Mouse (Mus musculus): ENCODE data around the gene Ank3. TPM values are rescaled to one million over a fixed set of nuclear protein-coding genes. Genes with fewer than 3 reads are reported as not detected.

Ank3 gene
- polyA plus RNA-seq, 1 experiment from 2014 or later, result 38.7 TPM

DNA sequence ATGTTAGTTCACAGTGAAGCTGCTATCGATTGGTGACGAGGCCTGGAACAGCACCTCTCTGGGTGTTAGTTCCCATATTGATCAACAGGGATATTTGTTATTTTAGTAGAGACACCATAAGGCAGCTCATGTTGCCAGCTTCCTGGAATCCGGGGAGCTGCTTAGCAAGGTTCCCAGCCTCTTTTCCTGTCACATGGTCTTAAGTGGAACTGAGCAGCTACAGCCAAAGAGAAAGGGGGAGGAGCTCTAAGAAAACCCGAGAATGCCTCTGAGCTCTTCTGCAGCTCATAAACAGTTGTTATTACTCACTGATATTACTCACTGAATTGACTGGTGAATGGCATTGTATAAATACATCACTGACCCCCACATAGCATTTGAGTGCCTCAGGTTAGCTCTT is 318.3 kb downstream of the Ank3 start:
- Histone ChIP-seq H3K27me3 (no peaks in the 10 kb centered on the region), H3K9ac (no peak overlapping the region), H3K27ac (no peak overlapping the region), H3K36me3 (no peaks in the 10 kb centered on the region), H3K4me2 (replicated peaks) (no peak overlapping the region), H3K4me1 (peaks cover 24% of the 10 kb centered on the region), H3K9me3 (no peaks in the 10 kb centered on the region), H3K4me3 (no peak overlapping the region)
- ATAC-seq (ENCODE audit: insufficient number of reproducible peaks, insufficient read depth, low FRiP score, low TSS enrichment), result no peak
- WGBS, result 65% methylated on average over 4 of the region's 4 CpGs

DNA sequence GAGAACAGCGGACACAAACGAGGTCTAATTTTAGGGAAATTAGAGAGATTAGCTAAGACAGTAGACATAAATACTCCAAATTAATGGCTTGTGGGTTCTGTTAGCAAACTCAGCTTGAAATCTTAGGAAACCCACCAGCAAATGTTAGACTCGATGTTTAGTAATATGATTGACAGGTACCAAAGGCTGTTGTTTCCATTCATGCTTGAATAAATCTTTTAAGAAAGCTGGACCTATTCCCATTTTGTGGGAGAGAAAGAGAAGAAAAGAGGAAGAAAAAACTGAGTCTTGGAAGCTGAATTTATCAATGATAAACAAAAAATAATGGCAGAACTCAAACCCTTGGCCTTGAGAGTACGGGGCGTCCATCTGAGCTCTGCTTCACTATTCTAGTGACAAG is 320.8 kb downstream of the Ank3 start:
- ATAC-seq (ENCODE audit: insufficient number of reproducible peaks, insufficient read depth, low FRiP score, low TSS enrichment), result no peak
- H3K27ac ChIP-seq, result no peak overlapping the region
- H3K4me3 ChIP-seq, result no peak overlapping the region
- no peak overlapping the region for H3K9ac ChIP-seq
- H3K4me1 ChIP-seq, result peaks cover 24% of the 10 kb centered on the region
- no peaks in the 10 kb centered on the region for H3K36me3 ChIP-seq
- no peak overlapping the region for H3K4me2 ChIP-seq (replicated peaks)
- WGBS, result 69% methylated on average over 5 of the region's 5 CpGs
- no peaks in the 10 kb centered on the region for H3K9me3 ChIP-seq
- no peaks in the 10 kb centered on the region for H3K27me3 ChIP-seq

DNA sequence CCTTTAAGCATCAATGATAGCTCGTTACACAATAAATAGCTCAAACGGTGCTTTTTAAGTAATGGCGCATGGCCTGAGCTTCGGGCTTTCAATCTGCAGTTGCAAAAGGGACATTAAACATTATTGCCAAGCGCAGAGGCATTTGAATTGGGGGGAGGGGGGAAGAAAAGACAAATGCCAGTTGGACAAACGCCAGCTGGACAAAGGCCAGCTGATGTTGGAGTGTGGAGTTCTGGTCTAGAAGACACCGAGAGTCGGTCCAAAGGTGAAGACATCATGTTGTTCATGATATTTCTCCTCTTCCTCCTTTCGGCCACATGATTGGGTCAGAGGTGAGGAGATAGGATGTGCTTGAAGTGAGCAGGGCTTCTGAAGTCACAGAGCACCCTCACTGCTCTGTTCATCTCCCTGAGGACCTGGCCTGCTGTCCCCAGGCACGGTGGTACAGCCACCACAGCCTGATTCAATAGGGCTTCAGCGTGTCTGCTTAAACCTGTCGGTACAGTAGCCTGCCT is 321.4 kb downstream of the Ank3 start:
- ATAC-seq (ENCODE audit: insufficient number of reproducible peaks, insufficient read depth, low FRiP score, low TSS enrichment), result no peak
- 70% methylated on average over 12 of the region's 12 CpGs for WGBS
- no peaks in the 10 kb centered on the region for H3K9me3 ChIP-seq
- H3K27ac ChIP-seq, result no peak overlapping the region
- no peaks in the 10 kb centered on the region for H3K36me3 ChIP-seq
- H3K9ac ChIP-seq, result no peak overlapping the region
- peaks cover 24% of the 10 kb centered on the region for H3K4me1 ChIP-seq
- no peak overlapping the region for H3K4me3 ChIP-seq
- no peak overlapping the region for H3K4me2 ChIP-seq (replicated peaks)
- H3K27me3 ChIP-seq, result no peaks in the 10 kb centered on the region

GRCm38 (mm10) chr10:69720452-69720851 is 321.9 kb downstream of the Ank3 start:
- no peak overlapping the region for H3K9ac ChIP-seq
- no peaks in the 10 kb centered on the region for H3K9me3 ChIP-seq
- WGBS, result 54% methylated on average over 10 of the region's 10 CpGs
- H3K4me3 ChIP-seq, result no peak overlapping the region
- H3K4me2 ChIP-seq (replicated peaks), result no peak overlapping the region
- H3K27me3 ChIP-seq, result no peaks in the 10 kb centered on the region
- H3K27ac ChIP-seq, result no peak overlapping the region
- H3K36me3 ChIP-seq, result no peaks in the 10 kb centered on the region
- no peak for ATAC-seq (ENCODE audit: insufficient number of reproducible peaks, insufficient read depth, low FRiP score, low TSS enrichment)
- peaks cover 24% of the 10 kb centered on the region for H3K4me1 ChIP-seq

GRCm38 (mm10) chr10:69720899-69721490 is 322.4 kb downstream of the Ank3 start:
- Histone ChIP-seq H3K4me1 (peaks cover 24% of the 10 kb centered on the region), H3K27ac (no peak overlapping the region), H3K4me3 (no peak overlapping the region), H3K36me3 (no peaks in the 10 kb centered on the region), H3K9ac (no peak overlapping the region), H3K4me2 (replicated peaks) (no peak overlapping the region), H3K27me3 (no peaks in the 10 kb centered on the region), H3K9me3 (no peaks in the 10 kb centered on the region)
- no peak for ATAC-seq (ENCODE audit: insufficient number of reproducible peaks, insufficient read depth, low FRiP score, low TSS enrichment)
- 75% methylated on average over 6 of the region's 6 CpGs for WGBS

- H3K4me1 ChIP-seq, result peaks cover 20% of the 10 kb centered on the region
- H3K36me3 ChIP-seq, result no peaks in the 10 kb centered on the region
- H3K9me3 ChIP-seq, result no peaks in the 10 kb centered on the region
- no peak overlapping the region for H3K27ac ChIP-seq
- H3K4me3 ChIP-seq, result no peak overlapping the region
- ATAC-seq (ENCODE audit: insufficient number of reproducible peaks, insufficient read depth, low FRiP score, low TSS enrichment), result no peak
- no peak overlapping the region for H3K4me2 ChIP-seq (replicated peaks)
- no peak overlapping the region for H3K9ac ChIP-seq
- H3K27me3 ChIP-seq, result no peaks in the 10 kb centered on the region
- WGBS, result 94% methylated on average over 4 of the region's 4 CpGs
These were observed 325.6 kb downstream of the Ank3 start for GRCm38 (mm10) chr10:69724159-69724558.

GRCm38 (mm10) chr10:69725078-69725477 is 326.5 kb downstream of the Ank3 start:
- no peak overlapping the region for H3K27ac ChIP-seq

GRCm38 (mm10) chr10:69726265-69726664 is 327.7 kb downstream of the Ank3 start:
- Histone ChIP-seq H3K4me1 (peaks cover 12% of the 10 kb centered on the region), H3K4me3 (no peak overlapping the region), H3K4me2 (replicated peaks) (no peak overlapping the region), H3K27me3 (no peaks in the 10 kb centered on the region), H3K27ac (no peak overlapping the region), H3K9me3 (no peaks in the 10 kb centered on the region), H3K36me3 (no peaks in the 10 kb centered on the region), H3K9ac (no peak overlapping the region)
- WGBS, result 93% methylated on average over 2 of the region's 2 CpGs
- ATAC-seq (ENCODE audit: insufficient number of reproducible peaks, insufficient read depth, low FRiP score, low TSS enrichment), result no peak

More at GRCm38 (mm10) chr10:69725078-69725477, 326.5 kb downstream of the Ank3 start:
- no peak overlapping the region for H3K9ac ChIP-seq
- 78% methylated on average over 14 of the region's 14 CpGs for WGBS
- no peak overlapping the region for H3K4me2 ChIP-seq (replicated peaks)
- peaks cover 13% of the 10 kb centered on the region for H3K4me1 ChIP-seq
- ATAC-seq (ENCODE audit: insufficient number of reproducible peaks, insufficient read depth, low FRiP score, low TSS enrichment), result no peak
- no peaks in the 10 kb centered on the region for H3K27me3 ChIP-seq
- no peaks in the 10 kb centered on the region for H3K36me3 ChIP-seq
- H3K9me3 ChIP-seq, result no peaks in the 10 kb centered on the region
- H3K4me3 ChIP-seq, result no peak overlapping the region

DNA sequence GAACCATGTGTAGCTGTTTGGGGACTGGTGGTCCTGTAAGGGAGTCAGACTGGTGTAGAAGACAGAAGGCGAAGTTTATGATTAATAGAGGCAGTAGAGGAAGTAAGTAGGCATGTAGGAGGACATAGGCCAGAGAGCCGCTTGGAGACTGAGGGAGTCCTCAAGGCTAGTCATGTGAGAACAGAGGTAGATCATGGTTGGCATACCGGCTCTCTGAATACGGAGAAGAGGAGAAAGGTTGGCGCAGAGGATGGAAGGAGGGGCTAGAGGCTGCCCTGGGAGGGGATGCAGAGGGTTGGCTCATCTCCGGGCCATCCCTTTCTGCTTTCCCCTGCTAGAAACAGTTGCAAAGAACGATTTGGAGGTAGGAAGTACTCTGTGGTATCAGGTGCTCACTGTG is 328.2 kb downstream of the Ank3 start:
- H3K4me1 ChIP-seq, result peaks cover 16% of the 10 kb centered on the region
- WGBS, result 85% methylated on average over 7 of the region's 7 CpGs
- no peaks in the 10 kb centered on the region for H3K36me3 ChIP-seq
- H3K4me3 ChIP-seq, result no peak overlapping the region
- no peak overlapping the region for H3K9ac ChIP-seq
- H3K4me2 ChIP-seq (replicated peaks), result no peak overlapping the region
- no peak for ATAC-seq (ENCODE audit: insufficient number of reproducible peaks, insufficient read depth, low FRiP score, low TSS enrichment)
- H3K9me3 ChIP-seq, result no peaks in the 10 kb centered on the region
- H3K27ac ChIP-seq, result no peak overlapping the region
- H3K27me3 ChIP-seq, result no peaks in the 10 kb centered on the region

- H3K4me2 ChIP-seq (replicated peaks), result no peak overlapping the region
- no peak overlapping the region for H3K27ac ChIP-seq
- peaks cover 16% of the 10 kb centered on the region for H3K4me1 ChIP-seq
- H3K9me3 ChIP-seq, result no peaks in the 10 kb centered on the region
- H3K4me3 ChIP-seq, result no peak overlapping the region
- no peaks in the 10 kb centered on the region for H3K27me3 ChIP-seq
- WGBS, result 82% methylated on average over 6 of the region's 6 CpGs
- no peaks in the 10 kb centered on the region for H3K36me3 ChIP-seq
- H3K9ac ChIP-seq, result no peak overlapping the region
- ATAC-seq (ENCODE audit: insufficient number of reproducible peaks, insufficient read depth, low FRiP score, low TSS enrichment), result no peak
These were observed 330.3 kb downstream of the Ank3 start for GRCm38 (mm10) chr10:69728876-69729275.

DNA sequence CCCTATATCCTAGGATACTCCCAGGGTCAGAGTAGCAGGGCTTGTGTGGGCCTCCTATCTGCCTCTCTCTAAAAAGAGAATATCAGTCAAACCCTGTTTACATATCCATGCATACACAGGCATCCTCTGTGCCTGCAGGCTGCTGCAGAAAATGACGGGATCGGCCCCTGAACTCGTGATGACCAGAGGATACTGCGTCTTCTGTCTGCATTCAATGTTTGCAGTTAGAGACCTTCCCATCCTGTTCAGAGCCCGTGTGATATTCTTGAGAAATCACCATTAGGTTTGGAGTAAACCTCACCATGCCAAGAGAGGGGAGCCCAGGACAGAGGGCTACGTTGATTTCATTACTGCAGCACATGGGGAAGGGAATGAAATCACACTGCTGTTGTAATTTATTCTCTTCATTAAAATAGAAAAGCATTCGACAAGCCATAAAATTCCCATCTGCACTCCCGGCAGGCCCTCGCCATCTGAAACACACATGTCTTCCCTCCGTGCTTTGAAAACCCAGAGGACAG is 331.8 kb downstream of the Ank3 start:
- H3K36me3 ChIP-seq, result no peaks in the 10 kb centered on the region
- no peaks in the 10 kb centered on the region for H3K27me3 ChIP-seq
- H3K9me3 ChIP-seq, result no peaks in the 10 kb centered on the region
- peaks cover 16% of the 10 kb centered on the region for H3K4me1 ChIP-seq
- H3K4me3 ChIP-seq, result no peak overlapping the region
- no peak overlapping the region for H3K9ac ChIP-seq
- 0 out of 2 replicates have a peak overlapping the region, but pooled peaks have one; percentile 0 for H3K4me2 ChIP-seq (replicated peaks)
- WGBS, result 37% methylated on average over 10 of the region's 10 CpGs
- H3K27ac ChIP-seq, result 0 out of 2 replicates have a peak overlapping the region, but pooled peaks have one; percentile 20
- no peak for ATAC-seq (ENCODE audit: insufficient number of reproducible peaks, insufficient read depth, low FRiP score, low TSS enrichment)

DNA sequence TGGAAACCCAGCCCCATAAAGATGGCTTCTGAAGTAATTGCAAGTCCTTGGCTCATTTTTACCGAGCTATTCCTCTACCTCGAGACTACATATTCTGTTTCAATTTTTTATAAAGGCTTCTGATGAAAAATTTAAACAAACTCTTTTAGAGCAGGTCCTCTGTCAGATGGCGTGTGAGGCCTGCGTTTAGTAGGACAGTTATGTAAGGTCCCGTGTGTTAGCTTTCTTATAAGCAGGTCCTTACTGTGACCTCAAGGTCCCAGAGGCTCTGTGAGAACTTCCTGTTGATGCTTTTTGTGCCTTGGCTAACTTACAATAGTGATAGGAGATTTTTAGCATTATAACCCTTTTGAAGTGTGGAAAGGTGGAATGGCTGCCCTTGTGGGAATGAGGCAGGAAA is 332.8 kb downstream of the Ank3 start:
- H3K4me3 ChIP-seq, result no peak overlapping the region
- H3K36me3 ChIP-seq, result no peaks in the 10 kb centered on the region
- no peak for ATAC-seq (ENCODE audit: insufficient number of reproducible peaks, insufficient read depth, low FRiP score, low TSS enrichment)
- H3K4me1 ChIP-seq, result peaks cover 16% of the 10 kb centered on the region
- no peaks in the 10 kb centered on the region for H3K27me3 ChIP-seq
- no peak overlapping the region for H3K9ac ChIP-seq
- H3K27ac ChIP-seq, result no peak overlapping the region
- H3K4me2 ChIP-seq (replicated peaks), result no peak overlapping the region
- WGBS, result 63% methylated on average over 5 of the region's 5 CpGs
- H3K9me3 ChIP-seq, result no peaks in the 10 kb centered on the region
